Mouse (Mus musculus) liver, embryonic 14.5 days (tissue): ENCODE measurements around the gene Elavl3.

Experiments
- CTCF ChIP-seq: IDR thresholded peaks from 2 replicates; pipeline ENCODE4 v1.5.1; 2016; ENCODE audit warnings: antibody characterized with exemption, low read depth, control low read depth
- EP300 ChIP-seq: IDR thresholded peaks from 2 replicates; pipeline ENCODE4 v1.6.1; 2016; ENCODE audit warnings: antibody characterized with exemption, low read depth

GRCm38 (mm10) chr9:22003163-22003554 lies 48.7 kb downstream of the Elavl3 start:
- no peak for TF ChIP-seq EP300
- TF ChIP-seq CTCF: no peak
